Mouse (Mus musculus): ENCODE data around the gene Tbc1d24.

Gene Tbc1d24

GRCm38 (mm10) chr17:24205284-24205888 lies at the start of gene Tbc1d24:
Tbc1d24 (minus strand) TSS chr17:24205562.
- peak; percentile 83 to 84 for DNase-seq (ENCODE audit: low spot score in 2 of 2)

DNA sequence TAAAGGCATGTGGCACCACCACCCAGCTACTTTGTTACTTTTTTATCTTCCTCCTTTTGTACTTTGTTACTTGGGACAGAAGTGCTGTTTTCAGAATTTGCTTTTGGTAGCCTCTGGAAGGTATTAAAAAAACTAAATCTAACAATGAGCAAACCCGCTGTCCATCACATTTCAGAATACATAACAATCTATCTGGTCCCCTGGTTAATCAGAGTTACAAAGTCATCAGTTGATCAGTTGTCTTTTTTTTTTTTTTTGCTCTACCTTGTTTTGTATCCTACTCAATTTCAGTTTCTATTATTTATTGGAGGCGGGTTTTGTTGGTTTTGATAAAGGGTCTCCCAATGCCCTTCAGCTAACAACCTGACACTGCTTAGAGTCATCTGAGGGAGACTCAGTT lies 47.0 kb upstream of the Tbc1d24 start:
- no peak for DNase-seq (ENCODE audit: low spot score in 2 of 2)

- DNase-seq (ENCODE audit: low spot score in 2 of 2) = peak; percentile 85 to 95
Observed at GRCm38 (mm10) chr17:24251320-24252069, 46.1 kb upstream of the Tbc1d24 start, which contains the start of gene Ccnf. Ccnf (minus strand) TSS chr17:24251484.

DNA sequence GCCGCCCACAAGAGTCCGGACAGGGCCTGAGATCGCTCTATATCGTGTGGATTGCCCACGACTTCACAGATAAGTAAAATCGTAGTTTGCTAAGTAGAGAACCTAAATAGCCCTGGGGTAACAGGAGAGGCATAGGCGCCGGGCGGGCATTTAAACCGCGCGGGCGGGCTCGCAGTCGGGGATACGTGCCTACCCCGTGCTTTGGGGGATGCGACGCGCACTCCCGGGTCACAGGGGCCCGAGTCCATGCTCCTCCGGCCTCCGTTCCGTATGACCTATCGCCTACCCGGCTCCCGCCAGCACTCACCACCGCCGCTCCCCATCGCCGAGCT lies 45.6 kb upstream of the Tbc1d24 start:
- DNase-seq (ENCODE audit: low spot score in 2 of 2) = no peak

DNA sequence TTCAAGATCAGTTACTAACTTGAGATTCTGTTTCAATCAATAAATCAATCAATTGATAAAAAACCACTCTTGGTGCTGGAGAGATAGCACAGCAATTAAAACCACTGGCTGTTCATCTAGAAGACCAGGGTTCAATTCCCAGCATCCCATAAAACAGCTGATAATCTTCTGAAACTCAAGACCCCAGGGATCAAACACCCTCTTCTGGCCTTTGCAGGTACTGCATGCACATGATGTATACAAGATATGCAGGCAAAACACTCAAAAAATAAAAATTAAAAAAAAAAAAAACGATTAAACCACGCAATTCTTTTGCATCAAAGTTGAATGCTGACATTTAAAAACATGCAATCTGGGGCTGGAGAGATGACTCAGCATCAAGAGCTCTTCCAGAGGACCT lies 43.3 kb upstream of the Tbc1d24 start:
- no peak for DNase-seq (ENCODE audit: low spot score in 2 of 2)

- DNase-seq (ENCODE audit: low spot score in 2 of 2) = no peak
Observed at GRCm38 (mm10) chr17:24244061-24244460, 38.7 kb upstream of the Tbc1d24 start.

DNA sequence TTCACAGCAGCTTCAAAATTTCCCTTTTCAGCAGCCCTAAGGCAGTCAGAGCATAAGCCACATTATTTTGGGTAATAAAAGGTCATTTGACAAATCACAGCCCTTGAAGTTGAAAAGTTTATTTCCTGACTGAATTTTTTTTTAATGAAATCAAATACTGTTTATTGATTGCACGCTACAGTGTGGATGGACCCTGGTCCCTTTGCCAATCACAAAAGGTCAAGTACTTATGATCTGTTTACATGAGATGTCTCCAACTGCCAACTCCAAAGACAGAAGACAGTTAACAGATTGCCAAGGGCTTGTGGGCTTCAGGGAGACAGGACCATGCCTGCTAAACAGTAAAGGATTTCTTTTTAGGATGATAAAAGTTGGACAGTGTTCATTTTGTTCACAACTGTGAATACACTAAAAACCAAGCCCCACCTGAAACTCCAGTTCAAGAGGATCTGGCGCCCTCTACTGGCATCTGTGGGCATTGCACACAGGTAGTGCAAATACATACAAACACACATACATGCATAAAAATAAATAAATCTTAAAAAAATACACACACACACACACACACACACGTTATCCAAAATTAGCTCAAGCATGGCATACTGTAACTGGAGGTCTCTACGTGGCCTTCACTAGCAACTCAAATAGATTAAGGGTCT lies 38.1 kb upstream of the Tbc1d24 start:
- DNase-seq (ENCODE audit: low spot score in 2 of 2) = no peak

GRCm38 (mm10) chr17:24236921-24237320 lies 31.6 kb upstream of the Tbc1d24 start:
- peak; percentile 38 to 52 for DNase-seq (ENCODE audit: low spot score in 2 of 2)

- no peak for DNase-seq (ENCODE audit: low spot score in 2 of 2)
Observed at GRCm38 (mm10) chr17:24236479-24236878, 31.1 kb upstream of the Tbc1d24 start.

GRCm38 (mm10) chr17:24227941-24228340 lies 22.6 kb upstream of the Tbc1d24 start:
- DNase-seq (ENCODE audit: low spot score in 2 of 2) = no peak

DNA sequence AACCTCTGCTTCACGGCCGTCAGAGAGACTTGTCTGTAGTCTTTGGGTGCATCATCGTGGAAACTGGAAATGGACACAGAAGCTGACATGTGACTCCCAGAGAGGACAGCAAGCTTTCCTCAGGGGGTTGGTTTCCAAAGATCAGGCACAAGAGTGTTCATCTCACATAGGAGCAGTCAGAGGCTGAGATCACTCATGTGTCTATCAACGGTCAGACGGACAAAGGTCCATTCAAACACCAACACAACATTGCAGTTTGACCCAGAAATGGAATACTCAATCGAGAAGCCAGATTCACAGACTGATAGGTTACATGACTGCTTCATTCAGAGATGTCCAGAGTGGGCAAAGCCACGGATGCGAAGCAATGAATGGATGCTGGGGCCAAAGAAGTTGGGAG lies 21.4 kb upstream of the Tbc1d24 start:
- DNase-seq (ENCODE audit: low spot score in 2 of 2) = no peak

GRCm38 (mm10) chr17:24225851-24226250 lies 20.5 kb upstream of the Tbc1d24 start:
- no peak for DNase-seq (ENCODE audit: low spot score in 2 of 2)

- no peak for DNase-seq (ENCODE audit: low spot score in 2 of 2)
Observed at GRCm38 (mm10) chr17:24224741-24225140, 19.4 kb upstream of the Tbc1d24 start.

DNA sequence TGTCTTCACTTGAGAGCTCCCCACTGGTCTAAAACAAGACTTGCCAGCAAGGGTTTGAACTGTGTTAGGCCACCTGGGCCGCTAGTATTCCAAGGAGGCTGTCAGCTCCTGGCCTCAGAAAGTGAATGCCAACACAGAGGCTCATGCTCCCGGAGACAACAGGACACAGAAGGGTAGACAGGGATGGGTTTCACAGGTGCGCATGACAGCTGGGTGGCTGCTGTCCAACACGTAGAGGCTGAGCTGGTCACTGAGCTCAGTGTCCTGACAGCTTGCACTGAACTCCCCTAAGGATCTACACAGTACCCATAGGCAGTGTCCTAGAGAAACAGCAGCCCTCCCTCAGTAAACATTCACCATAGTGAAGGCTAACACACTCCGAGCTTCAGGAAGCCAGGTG lies 18.2 kb upstream of the Tbc1d24 start:
- no peak for DNase-seq (ENCODE audit: low spot score in 2 of 2)

- DNase-seq (ENCODE audit: low spot score in 2 of 2) = no peak
Observed at GRCm38 (mm10) chr17:24222653-24223052, 17.3 kb upstream of the Tbc1d24 start.

DNA sequence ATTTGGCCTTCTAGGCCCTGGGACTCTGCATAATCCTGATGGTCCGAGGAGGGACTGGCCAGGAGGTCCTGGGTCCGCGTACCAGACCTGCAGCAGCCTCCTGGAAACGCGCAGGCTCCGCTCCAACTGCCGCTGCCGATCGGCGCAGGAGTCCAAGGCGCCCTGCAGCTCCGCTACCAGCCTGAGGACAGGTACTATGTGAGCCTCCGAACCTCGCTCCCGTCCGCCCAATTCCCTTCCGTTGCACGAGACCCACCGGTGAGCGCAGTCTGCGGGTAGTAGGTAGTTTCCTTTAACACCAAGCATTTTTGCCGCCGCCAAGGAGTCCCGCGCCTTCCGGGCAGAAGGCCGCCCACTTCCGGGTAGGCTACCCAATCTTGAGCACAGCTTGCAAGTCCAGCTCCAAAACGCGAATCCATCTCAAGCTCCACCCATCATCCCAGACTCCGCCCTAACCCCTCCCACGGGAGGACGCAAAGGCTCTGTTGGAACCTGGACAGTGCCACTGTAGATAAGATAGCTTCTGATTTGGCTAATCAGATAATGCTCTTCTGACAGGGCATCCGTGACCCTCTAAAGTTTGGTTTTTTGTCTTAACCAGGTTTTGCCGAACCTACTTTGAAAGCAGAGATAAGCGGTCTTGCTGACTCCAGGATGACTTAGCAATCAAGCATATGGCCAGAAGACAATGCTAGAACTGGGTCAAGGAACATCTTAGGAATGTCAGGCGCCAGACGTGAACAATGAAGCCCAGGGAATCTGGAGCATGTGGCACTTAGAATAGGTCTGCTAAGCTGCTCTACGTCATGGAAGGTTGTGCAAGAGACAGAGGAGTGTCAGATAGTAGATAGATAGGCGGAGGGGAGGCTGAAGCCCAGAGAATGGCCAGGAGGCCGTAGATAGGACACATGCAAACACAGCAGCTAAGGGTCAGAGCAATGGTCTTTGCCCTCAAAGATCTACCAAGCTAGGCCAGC lies 15.4 kb upstream of the Tbc1d24 start, which contains the start of gene Tedc2:
Tedc2 (minus strand) TSS at position 417 of the 977 bp plus-strand sequence.
- peak; percentile 90 to 97 for DNase-seq (ENCODE audit: low spot score in 2 of 2)

- no peak for DNase-seq (ENCODE audit: low spot score in 2 of 2)
Observed at GRCm38 (mm10) chr17:24216836-24217235, 11.5 kb upstream of the Tbc1d24 start.

GRCm38 (mm10) chr17:24213186-24213585 lies 7.8 kb upstream of the Tbc1d24 start:
- DNase-seq (ENCODE audit: low spot score in 2 of 2) = peak in 1 of 2 experiments; percentile 31

GRCm38 (mm10) chr17:24212441-24213018 lies 7.2 kb upstream of the Tbc1d24 start:
- DNase-seq (ENCODE audit: low spot score in 2 of 2) = no peak

- DNase-seq (ENCODE audit: low spot score in 2 of 2) = no peak
Observed at GRCm38 (mm10) chr17:24211631-24212440, 6.5 kb upstream of the Tbc1d24 start.
